Mouse (Mus musculus): ENCODE results near the gene Vps35l. TPM values are rescaled to one million over a fixed set of nuclear protein-coding genes. Genes with fewer than 3 reads are reported as not detected.

Gene Vps35l
- total RNA-seq (2017) = 48.1 and 55.7 TPM in 2 replicates

DNA sequence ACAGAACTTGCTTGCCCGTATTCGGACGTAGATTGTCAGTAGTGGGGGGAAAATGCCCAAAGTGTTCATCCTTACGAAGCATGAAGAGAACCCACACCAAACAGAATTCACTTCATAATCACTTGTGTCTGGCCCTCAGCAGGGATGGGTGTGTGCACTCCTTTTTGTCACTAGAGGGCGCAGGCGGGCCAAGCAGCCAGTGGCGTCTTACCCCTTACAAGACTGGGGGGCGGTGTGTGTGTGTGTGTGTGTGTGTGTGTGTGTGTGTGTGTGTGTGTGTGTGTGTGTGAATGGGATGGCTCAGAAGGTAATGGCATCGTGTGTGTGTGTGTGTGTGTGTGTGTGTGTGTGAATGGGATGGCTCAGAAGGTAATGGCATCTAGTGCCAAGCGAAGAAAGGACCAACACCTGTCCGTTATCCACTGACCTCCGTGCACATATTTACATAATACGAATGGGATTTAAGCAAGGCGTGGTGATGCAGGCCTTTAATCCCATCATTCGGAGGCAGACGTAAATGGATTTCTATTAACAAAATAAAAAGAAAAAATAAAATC lies at the start of gene Vps35l:
Gene Vps35l, plus strand, starts transcription at position 252 of the 557 bp plus-strand sequence.
- peak; percentile 80 for ATAC-seq (ENCODE audit: extremely low read depth, insufficient number of reproducible peaks, low FRiP score, poor library complexity, severe bottlenecking)

DNA sequence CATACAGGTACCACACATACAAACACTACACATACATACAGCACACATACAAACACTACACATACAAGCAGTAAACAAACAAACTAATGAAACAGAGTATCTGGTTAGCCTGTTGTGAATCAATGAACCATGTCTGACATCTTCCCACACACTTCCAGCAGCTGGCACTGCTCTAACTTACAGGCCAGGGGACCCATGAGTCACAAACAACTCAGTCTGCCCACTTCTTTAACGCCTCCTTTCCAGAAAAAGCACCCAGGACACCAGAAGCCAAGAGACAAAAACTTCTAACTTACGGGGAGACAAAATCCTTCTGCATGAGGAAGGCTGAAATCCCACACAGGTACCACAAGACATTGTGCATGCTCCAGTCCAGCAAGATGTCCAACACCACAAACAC lies 48.7 kb upstream of the Vps35l start:
- ATAC-seq (ENCODE audit: extremely low read depth, insufficient number of reproducible peaks, low FRiP score, poor library complexity, severe bottlenecking) = no peak

- ATAC-seq (ENCODE audit: extremely low read depth, insufficient number of reproducible peaks, low FRiP score, poor library complexity, severe bottlenecking) = no peak
These were observed 43.9 kb upstream of the Vps35l start for GRCm38 (mm10) chr7:118696146-118696545.

GRCm38 (mm10) chr7:118697168-118697567 lies 42.9 kb upstream of the Vps35l start:
- ATAC-seq (ENCODE audit: extremely low read depth, insufficient number of reproducible peaks, low FRiP score, poor library complexity, severe bottlenecking) = no peak

DNA sequence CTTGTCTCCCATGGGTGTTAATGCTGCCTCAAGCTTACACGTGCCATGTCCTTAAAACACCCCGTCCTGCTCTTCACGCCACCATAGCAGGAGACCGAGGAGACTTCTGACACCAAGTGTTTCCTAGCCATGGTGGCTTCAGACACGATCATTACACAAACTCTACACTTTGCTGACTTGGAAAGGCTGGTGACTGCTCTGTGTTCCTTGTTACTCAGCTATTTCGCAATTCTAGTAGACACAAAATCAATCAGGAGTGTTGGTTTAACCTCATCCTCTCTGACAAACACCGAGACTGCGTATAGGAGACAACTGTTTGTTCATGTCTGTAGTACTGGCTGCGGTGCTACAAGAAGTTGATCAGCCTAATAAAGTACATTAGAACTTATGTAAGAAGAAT lies 41.1 kb upstream of the Vps35l start:
- ATAC-seq (ENCODE audit: extremely low read depth, insufficient number of reproducible peaks, low FRiP score, poor library complexity, severe bottlenecking) = no peak

DNA sequence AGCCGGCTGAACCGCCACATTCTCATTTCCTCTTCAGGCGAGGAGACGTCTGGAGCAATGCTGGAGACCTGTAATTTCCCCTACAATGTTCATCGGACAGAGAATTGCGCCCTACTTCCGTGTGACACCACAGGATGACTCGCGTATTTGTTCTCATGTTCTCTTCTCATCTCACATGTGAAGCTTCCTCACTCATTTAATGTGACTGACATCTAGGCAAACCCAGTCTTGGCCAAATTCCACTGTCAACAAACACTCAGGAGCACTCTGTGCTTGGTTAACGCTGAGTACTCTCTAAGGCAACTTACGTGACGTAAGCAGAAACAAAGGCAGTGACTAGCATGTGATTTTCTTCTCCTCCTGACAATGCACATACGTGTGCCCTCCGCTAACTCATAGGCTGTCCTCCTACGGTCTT lies 36.9 kb upstream of the Vps35l start:
- peak; percentile 59 for ATAC-seq (ENCODE audit: extremely low read depth, insufficient number of reproducible peaks, low FRiP score, poor library complexity, severe bottlenecking)

DNA sequence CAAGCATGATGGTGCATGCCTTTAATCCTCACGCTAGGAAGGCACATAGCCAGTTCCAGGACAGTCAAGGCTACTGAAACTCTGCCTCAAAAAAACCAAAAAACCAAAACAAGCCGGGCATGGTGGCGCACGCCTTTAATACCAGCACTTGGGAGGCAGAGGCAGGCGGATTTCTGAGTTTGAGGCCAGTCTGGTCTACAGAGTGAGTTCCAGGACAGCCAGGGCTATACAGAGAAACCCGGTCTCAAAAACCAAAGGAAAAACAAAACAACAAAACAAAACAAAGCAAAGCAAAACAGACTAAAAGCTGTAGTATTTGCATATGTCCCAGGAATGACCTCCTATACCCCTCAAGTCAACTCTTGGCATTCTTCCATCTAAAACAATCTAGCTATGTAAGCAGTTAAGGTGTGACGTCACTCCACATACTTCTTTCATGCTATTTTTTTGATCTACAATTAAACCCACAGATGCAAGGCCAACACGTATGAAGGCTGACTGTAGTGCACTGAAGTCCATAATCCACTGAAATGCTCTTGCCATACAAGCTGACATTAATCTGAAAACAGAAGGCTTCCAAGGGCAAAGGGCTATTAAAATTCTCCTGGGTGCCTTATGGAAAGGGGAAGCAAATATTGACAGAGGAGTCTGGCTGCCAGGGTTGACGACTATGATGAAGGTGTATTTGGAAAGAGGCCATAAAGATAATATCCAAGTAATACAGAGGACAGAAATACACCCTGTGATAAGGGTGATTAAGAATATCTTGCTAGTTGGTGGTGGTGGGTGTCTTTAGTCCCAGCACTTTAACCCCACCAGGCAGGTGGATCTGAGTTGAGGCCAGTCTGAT lies 35.8 kb upstream of the Vps35l start:
- no peak for ATAC-seq (ENCODE audit: extremely low read depth, insufficient number of reproducible peaks, low FRiP score, poor library complexity, severe bottlenecking)

GRCm38 (mm10) chr7:118705101-118705961 lies 34.7 kb upstream of the Vps35l start, which contains the start of gene Gde1:
TSS of gene Gde1 (minus strand) at chr7:118705778.
- ATAC-seq (ENCODE audit: extremely low read depth, insufficient number of reproducible peaks, low FRiP score, poor library complexity, severe bottlenecking) = peak; percentile 90

GRCm38 (mm10) chr7:118706051-118706450 lies 34.0 kb upstream of the Vps35l start:
- ATAC-seq (ENCODE audit: extremely low read depth, insufficient number of reproducible peaks, low FRiP score, poor library complexity, severe bottlenecking) = no peak

GRCm38 (mm10) chr7:118706488-118706887 lies 33.5 kb upstream of the Vps35l start:
- no peak for ATAC-seq (ENCODE audit: extremely low read depth, insufficient number of reproducible peaks, low FRiP score, poor library complexity, severe bottlenecking)

GRCm38 (mm10) chr7:118707216-118707615 lies 32.8 kb upstream of the Vps35l start:
- no peak for ATAC-seq (ENCODE audit: extremely low read depth, insufficient number of reproducible peaks, low FRiP score, poor library complexity, severe bottlenecking)

GRCm38 (mm10) chr7:118708002-118708401 lies 32.0 kb upstream of the Vps35l start:
- ATAC-seq (ENCODE audit: extremely low read depth, insufficient number of reproducible peaks, low FRiP score, poor library complexity, severe bottlenecking) = no peak

GRCm38 (mm10) chr7:118710776-118711175 lies 29.2 kb upstream of the Vps35l start:
- no peak for ATAC-seq (ENCODE audit: extremely low read depth, insufficient number of reproducible peaks, low FRiP score, poor library complexity, severe bottlenecking)

DNA sequence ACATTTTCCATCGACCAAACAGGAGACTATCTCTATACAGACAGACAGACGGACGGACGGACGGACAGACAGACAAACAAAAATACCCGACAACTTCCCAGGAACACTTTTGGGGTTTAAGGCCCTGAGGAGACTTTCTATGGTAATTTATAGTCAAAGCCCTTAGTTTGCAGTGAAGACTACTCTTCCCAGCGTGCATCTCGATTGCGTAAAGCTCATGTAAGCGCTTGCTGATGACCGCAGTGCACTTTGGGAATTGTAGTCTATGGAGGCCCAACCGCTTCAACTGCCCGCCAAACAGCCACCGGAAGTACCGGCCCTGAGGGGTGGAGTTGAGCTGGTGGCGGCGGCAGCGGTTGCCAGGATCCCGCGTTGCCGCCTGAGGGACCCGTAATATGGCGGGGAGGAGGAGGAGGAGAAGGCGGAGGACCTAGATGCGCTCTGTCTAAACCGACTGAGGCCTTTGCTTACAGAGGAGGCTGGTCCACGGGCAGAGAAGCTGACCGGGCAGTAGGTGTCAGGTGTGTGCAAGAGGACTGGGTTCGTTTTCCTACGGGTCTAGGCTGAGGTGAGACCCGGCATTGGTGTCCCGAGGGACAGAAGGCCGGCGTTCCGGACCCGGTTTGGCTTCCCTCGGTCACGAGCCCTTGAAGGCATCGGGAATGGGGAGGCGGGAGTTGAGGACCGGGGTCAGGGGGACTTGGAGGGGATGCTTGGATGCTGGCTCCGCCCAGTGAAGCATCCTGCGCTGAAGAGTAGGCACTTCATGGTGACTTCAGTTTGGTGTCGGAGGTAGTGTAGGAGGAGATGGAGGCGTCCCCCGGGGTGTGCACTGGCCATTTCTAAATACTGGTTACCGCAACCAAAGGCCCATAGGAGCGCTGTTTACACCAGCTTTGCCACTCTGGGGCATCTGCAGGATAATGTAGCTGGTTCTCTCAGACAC lies 27.5 kb upstream of the Vps35l start, which contains the start of gene Ccp110:
Gene Ccp110, plus strand, starts transcription at position 325 of the 946 bp plus-strand sequence.
- ATAC-seq (ENCODE audit: extremely low read depth, insufficient number of reproducible peaks, low FRiP score, poor library complexity, severe bottlenecking) = peak; percentile 100

GRCm38 (mm10) chr7:118714873-118715272 lies 25.2 kb upstream of the Vps35l start:
- ATAC-seq (ENCODE audit: extremely low read depth, insufficient number of reproducible peaks, low FRiP score, poor library complexity, severe bottlenecking) = no peak

- no peak for ATAC-seq (ENCODE audit: extremely low read depth, insufficient number of reproducible peaks, low FRiP score, poor library complexity, severe bottlenecking)
These were observed 22.0 kb upstream of the Vps35l start for GRCm38 (mm10) chr7:118718066-118718465.

- ATAC-seq (ENCODE audit: extremely low read depth, insufficient number of reproducible peaks, low FRiP score, poor library complexity, severe bottlenecking) = no peak
These were observed 16.1 kb upstream of the Vps35l start for GRCm38 (mm10) chr7:118723927-118724326.

DNA sequence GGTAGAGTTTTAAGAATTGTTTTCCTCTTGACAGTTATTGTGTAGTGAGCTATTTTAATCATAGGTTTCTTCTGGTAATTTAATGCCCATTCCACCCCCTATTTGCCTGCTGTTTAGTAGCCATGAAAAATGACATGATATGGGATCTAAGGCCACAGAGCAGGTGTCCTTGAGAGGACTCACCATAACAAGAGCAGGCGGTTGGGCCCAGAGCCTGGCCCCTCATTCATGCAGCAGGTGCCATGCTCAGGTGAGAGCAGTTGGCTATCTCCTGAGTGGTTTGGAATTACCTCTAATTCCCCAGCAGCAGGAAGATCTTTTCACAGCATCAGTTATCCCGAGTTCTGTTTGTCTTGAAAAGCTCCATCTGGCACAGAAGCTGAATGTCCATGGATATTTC lies 14.6 kb upstream of the Vps35l start:
- ATAC-seq (ENCODE audit: extremely low read depth, insufficient number of reproducible peaks, low FRiP score, poor library complexity, severe bottlenecking) = no peak

All from neutrophil, adult 5-6 weeks (primary cell).